Mouse (Mus musculus) lung, embryonic 14.5 days (tissue): ENCODE measurements around the gene Ccdc191. TPM values are rescaled to one million over a fixed set of nuclear protein-coding genes. Genes with fewer than 3 reads are reported as not detected.
A peak's percentile ranks its signal among the peaks of the same experiment; 100 is the strongest.

Experiments
- ATAC-seq: fragments of 200-750 bp; cut with Nextera tagmentation; 2 replicates; pipeline ENCODE4 v1.8.0; 2017; ENCODE audit warnings: mild to moderate bottlenecking, moderate TSS enrichment, moderate library complexity; ENCODE audit not compliant: insufficient read depth
- DNase-seq: peaks from one replicate; pipeline ENCODE4 v3.0.0-alpha.2; 2015
- H3K27ac ChIP-seq: fragments of 300-500 bp; sonication (generic); 2 replicates; pipeline ENCODE4 v1.5.1; 2014; ENCODE audit warnings: low read depth, mild to moderate bottlenecking, moderate library complexity
- H3K27me3 ChIP-seq: fragments of 300-500 bp; sonication (generic); 2 replicates; pipeline ENCODE4 v1.6.1; 2014; ENCODE audit warnings: low read length, control low read depth; ENCODE audit not compliant: insufficient read depth
- H3K36me3 ChIP-seq: fragments of 300-500 bp; sonication (generic); 2 replicates; pipeline ENCODE4 v1.6.1; 2014; ENCODE audit warnings: control low read depth; ENCODE audit not compliant: insufficient read depth
- H3K4me1 ChIP-seq: fragments of 300-500 bp; sonication (generic); 2 replicates; pipeline ENCODE4 v1.6.1; 2014; ENCODE audit warnings: antibody characterized with exemption, control low read depth; ENCODE audit not compliant: insufficient read depth
- H3K4me2 ChIP-seq: fragments of 300-500 bp; sonication (generic); 2 replicates; pipeline ENCODE4 v1.6.1; 2014; ENCODE audit warnings: mild to moderate bottlenecking
- H3K4me3 ChIP-seq: fragments of 300-500 bp; sonication (generic); 2 replicates; pipeline ENCODE4 v1.5.1; 2014; ENCODE audit warnings: low read depth, low read length
- H3K9ac ChIP-seq: fragments of 300-500 bp; sonication (generic); 2 replicates; pipeline ENCODE4 v1.6.1; 2014
- H3K9me3 ChIP-seq: fragments of 300-500 bp; sonication (generic); 2 replicates; pipeline ENCODE4 v1.6.1; 2016; ENCODE audit warnings: low read depth, low read length, control low read depth
- CTCF ChIP-seq: IDR thresholded peaks from 2 replicates; pipeline ENCODE4 v1.5.1; 2016; ENCODE audit warnings: antibody characterized with exemption, low read depth
- WGBS: fragments of 180-500 bp; shearing (Covaris S2); extraction: QIAGEN DNeasy Blood & Tissue Kit; methylation state at CpG from one replicate; pipeline ENCODE4 v1.1.7; 2014; 5-methylcytosine and 5-hydroxymethylcytosine counted together
- polyA plus RNA-seq: library from polyadenylated mRNA; unstranded; fragments of >200 nt; fragmentation: Nextera tagmentation; extraction: Ambion mirVana; gene quantifications from 2 replicates; pipeline ENCODE4 v1.2.1, GENCODE M21; 2014

Ccdc191 gene
- polyA plus RNA-seq, 1 experiment from 2014 or later: 10.5 TPM

GRCm38 (mm10) chr16:43979328-43980109 lies 89.9 kb downstream of the Ccdc191 start, which contains the start of gene Zdhhc23:
TSS of gene Zdhhc23 (minus strand) at chr16:43979791.
- Histone ChIP-seq H3K4me2 (peak within 1 kb of the TSS; percentile 99), H3K27me3 (peaks cover 14% of the 10 kb centered on the region), H3K4me3 (peak within 1 kb of the TSS; percentile 65), H3K9ac (peak within 1 kb of the TSS; percentile 62), H3K4me1 (no peaks in the 10 kb centered on the region), H3K9me3 (no peaks in the 10 kb centered on the region), H3K27ac (no peak within 1 kb of the TSS), H3K36me3 (no peaks in the 10 kb centered on the region)
- DNase-seq (peak; percentile 59), ATAC-seq (peak; percentile 84)
- under 1% methylated on average over 103 of the region's 103 CpGs for WGBS
- no peak for TF ChIP-seq CTCF

- ATAC-seq (no peak), DNase-seq (no peak)
- WGBS: 19% methylated on average over 9 of the region's 9 CpGs
- Histone ChIP-seq H3K4me3 (peak overlapping the region; percentile 65), H3K27ac (no peak overlapping the region), H3K4me2 (peak overlapping the region; percentile 99), H3K27me3 (peaks cover 14% of the 10 kb centered on the region), H3K9me3 (no peaks in the 10 kb centered on the region), H3K4me1 (no peaks in the 10 kb centered on the region), H3K9ac (peak overlapping the region; percentile 62), H3K36me3 (no peaks in the 10 kb centered on the region)
- no peak for TF ChIP-seq CTCF
Observed at GRCm38 (mm10) chr16:43980110-43980609, 90.6 kb downstream of the Ccdc191 start.

- Histone ChIP-seq H3K9ac (no peak overlapping the region), H3K27me3 (no peaks in the 10 kb centered on the region), H3K36me3 (no peaks in the 10 kb centered on the region), H3K4me1 (no peaks in the 10 kb centered on the region), H3K27ac (no peak overlapping the region), H3K4me2 (no peak overlapping the region), H3K4me3 (no peak overlapping the region), H3K9me3 (no peaks in the 10 kb centered on the region)
- TF ChIP-seq CTCF: no peak
- ATAC-seq (no peak), DNase-seq (no peak)
- WGBS: 89% methylated on average over 4 of the region's 4 CpGs
Observed at GRCm38 (mm10) chr16:43986299-43986698, 96.7 kb downstream of the Ccdc191 start.

GRCm38 (mm10) chr16:43994623-43995022 lies 105.0 kb downstream of the Ccdc191 start:
- H3K9ac ChIP-seq: no peak overlapping the region
- H3K4me2 ChIP-seq: no peak overlapping the region
- no peak overlapping the region for H3K27ac ChIP-seq
- no peaks in the 10 kb centered on the region for H3K27me3 ChIP-seq
- DNase-seq: no peak
- H3K36me3 ChIP-seq: no peaks in the 10 kb centered on the region
- no peak for ATAC-seq
- WGBS: 82% methylated on average over 3 of the region's 3 CpGs
- H3K9me3 ChIP-seq: no peaks in the 10 kb centered on the region
- no peaks in the 10 kb centered on the region for H3K4me1 ChIP-seq
- H3K4me3 ChIP-seq: no peak overlapping the region
- no peak for TF ChIP-seq CTCF

- TF ChIP-seq CTCF: no peak
- WGBS: 86% methylated on average over 8 of the region's 8 CpGs
- Histone ChIP-seq H3K9me3 (no peaks in the 10 kb centered on the region), H3K4me2 (no peak overlapping the region), H3K9ac (no peak overlapping the region), H3K27ac (no peak overlapping the region), H3K27me3 (no peaks in the 10 kb centered on the region), H3K4me3 (no peak overlapping the region), H3K4me1 (no peaks in the 10 kb centered on the region), H3K36me3 (no peaks in the 10 kb centered on the region)
- ATAC-seq (no peak), DNase-seq (no peak)
Observed at GRCm38 (mm10) chr16:43999111-43999510, 109.5 kb downstream of the Ccdc191 start.

GRCm38 (mm10) chr16:43999541-43999940 lies 109.9 kb downstream of the Ccdc191 start:
- ATAC-seq: no peak
- Histone ChIP-seq H3K9ac (no peak overlapping the region), H3K4me3 (no peak overlapping the region), H3K9me3 (no peaks in the 10 kb centered on the region), H3K27me3 (no peaks in the 10 kb centered on the region), H3K27ac (no peak overlapping the region), H3K4me1 (no peaks in the 10 kb centered on the region), H3K36me3 (no peaks in the 10 kb centered on the region), H3K4me2 (no peak overlapping the region)
- 82% methylated on average over 5 of the region's 5 CpGs for WGBS
- no peak for DNase-seq
- TF ChIP-seq CTCF: no peak

GRCm38 (mm10) chr16:44002086-44002485 lies 112.5 kb downstream of the Ccdc191 start:
- H3K4me2 ChIP-seq: no peak overlapping the region
- no peaks in the 10 kb centered on the region for H3K4me1 ChIP-seq
- TF ChIP-seq CTCF: peak; percentile 36
- H3K9me3 ChIP-seq: no peaks in the 10 kb centered on the region
- no peaks in the 10 kb centered on the region for H3K36me3 ChIP-seq
- H3K27ac ChIP-seq: no peak overlapping the region
- 63% methylated on average over 5 of the region's 5 CpGs for WGBS
- no peak overlapping the region for H3K4me3 ChIP-seq
- no peak for ATAC-seq
- H3K27me3 ChIP-seq: no peaks in the 10 kb centered on the region
- peak; percentile 23 for DNase-seq
- no peak overlapping the region for H3K9ac ChIP-seq
